In the genomic region with DNA sequence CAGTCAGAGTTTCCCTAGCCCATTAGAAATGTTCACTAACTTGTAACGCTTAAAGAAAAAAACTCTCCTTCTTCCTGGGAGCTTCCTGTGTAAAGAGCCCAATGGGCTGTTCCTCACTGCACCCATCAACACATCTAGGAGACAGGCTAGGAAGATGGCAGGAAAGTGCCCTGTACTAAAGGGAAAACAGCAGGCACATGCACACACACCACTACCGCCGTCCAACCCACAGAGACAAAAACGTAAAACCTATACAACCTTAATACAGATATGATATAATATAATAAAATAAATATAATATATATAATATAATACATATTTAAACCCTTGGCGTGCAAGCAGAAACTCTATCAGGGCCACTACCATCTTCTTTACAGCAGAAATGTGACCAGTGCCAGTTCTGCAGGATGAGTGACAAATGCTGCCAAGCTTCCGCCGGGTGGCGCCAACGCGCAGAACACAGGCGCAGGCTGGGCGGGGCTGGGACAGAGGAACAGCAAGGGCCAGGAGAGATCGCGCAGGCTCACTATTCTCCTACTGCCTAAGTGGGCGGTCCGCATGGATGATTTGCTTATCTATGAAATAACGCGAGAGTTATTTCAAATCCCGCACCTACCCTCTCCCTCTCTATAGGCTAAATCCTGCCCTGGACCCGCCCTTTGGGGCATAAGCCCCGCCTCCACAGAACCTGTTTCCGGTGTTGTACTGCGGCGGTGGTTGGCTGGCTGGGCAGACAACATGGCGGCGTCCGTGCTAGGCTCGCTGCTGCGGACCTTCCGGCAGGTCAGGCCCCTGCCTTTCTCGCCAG, we compare ENCODE assay signal across 8 mouse cellular contexts. TPM values are rescaled to one million over a fixed set of nuclear protein-coding genes. Genes with fewer than 3 reads are reported as not detected.
DNase-seq lines count a peak whose midpoint lies in the region; ATAC-seq and TF ChIP-seq lines count a peak whose summit lies in the region.

A gene (plus strand): TSS at position 687 of the 808 bp plus-strand sequence.

- peak within 1 kb of the TSS; percentile 91 for H3K27ac ChIP-seq in hindbrain, embryonic 10.5 days
- peak within 1 kb of the TSS; percentile 91 for H3K27ac ChIP-seq in lung, postnatal 0 days (ENCODE audit: low read length)

- H3K4me2 ChIP-seq in lung, postnatal 0 days (replicated peaks; ENCODE audit: low read depth, low read length): peak within 1 kb of the TSS; percentile 81

- peaks cover 13% of the 10 kb centered on the region for H3K4me1 ChIP-seq in hindbrain, embryonic 10.5 days (replicated peaks)
- peaks cover 5% of the 10 kb centered on the region; the same call in 1 of the 2 replicates for H3K4me1 ChIP-seq in lung, postnatal 0 days (ENCODE audit: insufficient read depth, low read depth, low read length)

- H3K27me3 ChIP-seq in hindbrain, embryonic 10.5 days (ENCODE audit: insufficient read depth, poor library complexity, severe bottlenecking): no peaks in the 10 kb centered on the region
- no peaks in the 10 kb centered on the region for H3K27me3 ChIP-seq in lung, postnatal 0 days (replicated peaks; ENCODE audit: insufficient read depth, low read length)

- H3K36me3 ChIP-seq in hindbrain, embryonic 10.5 days: peaks cover 25% of the 10 kb centered on the region
- no peaks in the 10 kb centered on the region for H3K36me3 ChIP-seq in lung, postnatal 0 days (ENCODE audit: insufficient read depth, low read length)

- TF ChIP-seq CTCF in lung, postnatal 0 days (IDR thresholded peaks at IDR 0.05): peak; percentile 87

- TF ChIP-seq EP300 in lung, postnatal 0 days (IDR thresholded peaks at IDR 0.05): peak; percentile 73

- H3K4me3 ChIP-seq in hindbrain, embryonic 10.5 days: peak within 1 kb of the TSS; percentile 90
- peak within 1 kb of the TSS; percentile 85 for H3K4me3 ChIP-seq in lung, postnatal 0 days (ENCODE audit: low read depth, low read length)

- H3K9me3 ChIP-seq in hindbrain, embryonic 10.5 days: no peaks in the 10 kb centered on the region
- no peaks in the 10 kb centered on the region for H3K9me3 ChIP-seq in lung, postnatal 0 days (ENCODE audit: low read length)

- DNase-seq in MN1 (ENCODE audit: low spot score): peak; percentile 100
- peak; percentile 100 for DNase-seq in cerebellum, adult 9-10 months
- DNase-seq in hindbrain, embryonic 10.5 days (ENCODE audit: low spot score): peak; percentile 98
- peak; percentile 99 for DNase-seq in layer of hippocampus, adult 9-11 months
- peak; percentile 100 for DNase-seq in lung, postnatal 0 days (ENCODE audit: low spot score)
- DNase-seq in ovary, postnatal 14 days (ENCODE audit: low spot score): peak; percentile 95
- DNase-seq in thymus, postnatal 14 days: peak; percentile 99

- peak within 1 kb of the TSS; percentile 97 for H3K9ac ChIP-seq in lung, postnatal 0 days (replicated peaks; ENCODE audit: low read depth)

- WGBS in hindbrain, embryonic 10.5 days: 8% methylated on average over 31 of the region's 31 CpGs
- WGBS in lung, postnatal 0 days: 3% methylated on average over 31 of the region's 31 CpGs

- ATAC-seq in frontal cortex, adult (ENCODE audit: low TSS enrichment): peak; percentile 99
- ATAC-seq in lung, postnatal 0 days: peak; percentile 99

RNA-seq across cellular contexts. Expression of the gene that starts here (rescaled TPM):
- polyA plus RNA-seq in hindbrain, embryonic 10.5 days (2016; fragmentation: Nextera tagmentation; extraction: Ambion mirVana): 233 and 240 TPM in 2 replicates
- 176 and 180 TPM in 2 replicates for polyA plus RNA-seq in lung, postnatal 0 days (2015; fragmentation: Nextera tagmentation; extraction: Ambion mirVana)

Comparison
In these comparisons a context has a peak if more than half of its experiments do, and no peak if none do; other contexts are left out.
1. Peak in every context shown above with its lines: DNase-seq, ATAC-seq, H3K4me3 ChIP-seq and H3K27ac ChIP-seq.